Mouse (Mus musculus): ENCODE results near the gene Gm18596. TPM values are rescaled to one million over a fixed set of nuclear protein-coding genes. Genes with fewer than 3 reads are reported as not detected.
"Not testable (repeated sequence)": the region's sequence is repeated elsewhere in the genome, so short reads cannot be mapped to it uniquely, and the experiment has no call there.

The Gm18596 gene
- polyA plus RNA-seq (2015; fragmentation: Nextera tagmentation; extraction: Ambion mirVana), result not detected in 2 replicates

DNA sequence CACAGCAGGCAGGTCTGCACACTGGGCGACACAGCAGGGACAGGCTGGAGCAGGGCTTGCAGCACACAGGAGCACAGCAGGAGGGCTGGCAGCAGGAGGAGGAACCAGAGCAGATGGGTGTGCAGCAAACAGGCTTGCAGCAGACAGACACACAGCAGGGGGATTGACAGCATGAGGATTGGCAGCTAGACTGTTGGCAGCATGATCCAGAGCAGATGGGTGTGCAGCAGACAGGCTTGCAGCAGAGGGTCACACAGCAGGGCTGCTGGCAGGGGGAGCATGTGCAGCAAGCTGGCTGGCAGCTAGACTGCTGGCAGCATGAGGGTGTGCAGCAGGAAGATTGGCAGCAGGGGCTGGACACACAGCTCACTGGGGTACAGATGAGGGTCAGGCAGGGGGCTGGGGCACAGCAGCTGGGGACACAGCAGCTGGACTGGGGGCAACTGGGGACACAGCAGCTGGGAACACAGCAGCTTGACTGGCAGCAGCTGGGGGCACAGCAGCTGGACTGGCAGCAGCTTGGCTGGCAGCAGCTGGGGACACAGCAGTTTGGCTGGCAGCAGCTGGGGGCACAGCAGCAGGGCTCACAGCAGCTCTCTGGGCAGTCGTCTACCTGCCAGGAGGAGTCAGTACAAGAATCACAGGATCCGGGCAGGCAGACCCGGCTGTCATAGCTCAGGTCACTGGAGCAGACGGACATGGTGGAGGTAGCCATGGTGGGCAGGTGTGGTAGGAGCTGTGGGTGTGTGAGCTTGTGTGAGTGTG lies at the start of gene Gm18596:
Gene Gm18596, minus strand, starts transcription at position 715 of the 765 bp plus-strand sequence.
- H3K27me3 ChIP-seq (ENCODE audit: control insufficient read depth, insufficient read depth, low read depth, low read length); ATAC-seq (ENCODE audit: low read depth); H3K27ac ChIP-seq (ENCODE audit: low read length); H3K4me3 ChIP-seq (ENCODE audit: low read depth, low read length); H3K9me3 ChIP-seq (replicated peaks; ENCODE audit: control insufficient read depth, low read length); H3K4me2 ChIP-seq (ENCODE audit: low read depth, low read length); H3K9ac ChIP-seq (ENCODE audit: low read depth, low read length); H3K36me3 ChIP-seq (ENCODE audit: control insufficient read depth, insufficient read depth); H3K4me1 ChIP-seq (ENCODE audit: control insufficient read depth, low read depth, low read length): not testable (repeated sequence)
- WGBS (ENCODE audit: insufficient replicate concordance), result 47% methylated on average over 4 of the region's 5 CpGs

DNA sequence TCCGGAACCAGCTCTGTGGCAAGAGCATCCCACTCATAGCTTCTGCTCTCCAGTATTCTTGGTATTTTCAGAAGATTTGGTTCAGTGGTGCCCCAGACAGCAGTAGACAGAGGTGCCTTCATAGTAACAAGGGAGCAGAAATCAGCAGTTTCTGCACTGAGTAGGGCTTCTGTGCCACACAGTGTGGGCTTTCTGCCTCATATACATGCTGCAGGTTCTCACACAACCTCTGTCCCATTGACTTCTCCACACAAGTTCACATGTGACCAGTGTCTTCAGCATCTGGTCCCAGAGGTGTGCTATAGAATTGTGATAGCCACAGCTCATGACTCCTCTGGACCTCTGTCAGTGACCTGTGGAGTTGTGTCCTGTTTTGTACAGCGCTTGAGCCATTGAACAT lies 46.2 kb upstream of the Gm18596 start:
- no peak overlapping the region for H3K4me3 ChIP-seq (ENCODE audit: low read depth, low read length)
- no peak overlapping the region for H3K4me2 ChIP-seq (ENCODE audit: low read depth, low read length)
- no peak overlapping the region for H3K9ac ChIP-seq (ENCODE audit: low read depth, low read length)
- 47% methylated on average over 2 of the region's 2 CpGs for WGBS (ENCODE audit: insufficient replicate concordance)
- no peaks in the 10 kb centered on the region for H3K36me3 ChIP-seq (ENCODE audit: control insufficient read depth, insufficient read depth)
- H3K4me1 ChIP-seq (ENCODE audit: control insufficient read depth, low read depth, low read length), result no peaks in the 10 kb centered on the region
- no peaks in the 10 kb centered on the region for H3K9me3 ChIP-seq (replicated peaks; ENCODE audit: control insufficient read depth, low read length)
- no peaks in the 10 kb centered on the region for H3K27me3 ChIP-seq (ENCODE audit: control insufficient read depth, insufficient read depth, low read depth, low read length)
- no peak for ATAC-seq (ENCODE audit: low read depth)
- no peak overlapping the region for H3K27ac ChIP-seq (ENCODE audit: low read length)

DNA sequence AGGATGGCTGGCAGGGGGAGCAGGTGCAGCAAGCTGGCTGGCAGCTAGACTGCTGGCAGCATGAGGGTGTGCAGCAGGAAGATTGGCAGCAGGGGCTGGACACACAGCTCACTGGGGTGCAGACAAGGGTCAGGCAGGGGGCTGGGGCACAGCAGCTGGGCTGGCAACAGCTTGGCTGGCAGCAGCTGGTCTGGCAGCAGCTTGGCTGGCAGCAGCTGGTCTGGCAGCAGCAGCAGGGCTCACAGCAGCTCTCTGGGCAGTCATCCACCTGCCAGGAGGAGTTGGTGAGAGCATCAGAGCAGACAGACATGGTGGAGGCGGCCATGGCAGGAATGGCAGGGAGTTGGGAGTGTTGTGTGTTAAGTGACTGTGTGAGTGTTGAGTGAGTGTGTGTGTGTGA lies 45.4 kb upstream of the Gm18596 start, which contains the start of gene Gm7137:
Gene Gm7137, minus strand, starts transcription at position 325 of the 400 bp plus-strand sequence.
- not testable (repeated sequence) for H3K4me1 ChIP-seq (ENCODE audit: control insufficient read depth, low read depth, low read length); H3K9me3 ChIP-seq (replicated peaks; ENCODE audit: control insufficient read depth, low read length); ATAC-seq (ENCODE audit: low read depth); H3K9ac ChIP-seq (ENCODE audit: low read depth, low read length); H3K4me2 ChIP-seq (ENCODE audit: low read depth, low read length); H3K4me3 ChIP-seq (ENCODE audit: low read depth, low read length); H3K27me3 ChIP-seq (ENCODE audit: control insufficient read depth, insufficient read depth, low read depth, low read length); H3K27ac ChIP-seq (ENCODE audit: low read length); H3K36me3 ChIP-seq (ENCODE audit: control insufficient read depth, insufficient read depth)
- no CpG with 5 or more reads among the region's 1 CpGs for WGBS (ENCODE audit: insufficient replicate concordance)

DNA sequence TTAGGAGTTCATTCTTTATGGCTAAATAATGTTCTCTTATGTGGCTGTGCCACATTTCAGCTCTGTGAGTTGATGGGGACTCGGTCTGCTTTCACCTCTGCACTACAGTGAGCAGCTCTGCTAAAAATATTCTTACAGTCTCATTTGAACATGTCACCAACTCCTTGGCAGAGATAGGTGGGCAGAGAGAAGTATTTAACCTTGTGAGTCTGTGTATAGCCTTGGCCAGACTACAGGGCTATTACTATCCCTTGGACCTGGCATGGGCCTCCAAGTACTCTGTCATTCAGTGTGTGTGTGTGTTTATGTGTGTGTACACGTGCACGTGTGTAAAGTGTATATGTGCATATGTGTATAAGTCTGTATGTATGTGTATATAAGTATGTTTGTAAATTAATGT lies 41.0 kb upstream of the Gm18596 start:
- H3K9ac ChIP-seq (ENCODE audit: low read depth, low read length); H3K4me1 ChIP-seq (ENCODE audit: control insufficient read depth, low read depth, low read length); H3K27ac ChIP-seq (ENCODE audit: low read length); H3K4me2 ChIP-seq (ENCODE audit: low read depth, low read length); ATAC-seq (ENCODE audit: low read depth); H3K36me3 ChIP-seq (ENCODE audit: control insufficient read depth, insufficient read depth); H3K9me3 ChIP-seq (replicated peaks; ENCODE audit: control insufficient read depth, low read length); H3K4me3 ChIP-seq (ENCODE audit: low read depth, low read length); H3K27me3 ChIP-seq (ENCODE audit: control insufficient read depth, insufficient read depth, low read depth, low read length): not testable (repeated sequence)
- 45% methylated on average over 1 of the region's 3 CpGs for WGBS (ENCODE audit: insufficient replicate concordance)

DNA sequence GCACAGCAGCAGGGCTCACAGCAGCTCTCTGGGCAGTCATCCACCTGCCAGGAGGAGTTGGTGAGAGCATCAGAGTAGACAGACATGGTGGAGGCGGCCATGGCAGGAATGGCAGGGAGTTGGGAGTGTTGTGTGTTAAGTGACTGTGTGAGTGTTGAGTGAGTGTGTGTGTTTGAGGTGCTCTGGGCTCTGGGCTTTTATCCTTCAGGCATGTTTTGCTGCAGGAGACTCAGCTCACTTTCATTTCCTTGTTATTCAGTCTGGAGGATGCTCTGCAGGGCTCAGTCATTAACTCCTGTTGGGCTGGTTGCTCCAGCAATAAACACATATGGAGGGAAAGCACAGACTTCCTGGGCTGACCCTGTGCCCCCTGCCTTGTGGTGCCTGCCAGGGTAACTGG lies 40.0 kb upstream of the Gm18596 start, which contains the start of gene Gm3250:
Gene Gm3250, minus strand, starts transcription at position 101 of the 400 bp plus-strand sequence.
- ATAC-seq (ENCODE audit: low read depth); H3K27me3 ChIP-seq (ENCODE audit: control insufficient read depth, insufficient read depth, low read depth, low read length); H3K4me2 ChIP-seq (ENCODE audit: low read depth, low read length); H3K36me3 ChIP-seq (ENCODE audit: control insufficient read depth, insufficient read depth); H3K27ac ChIP-seq (ENCODE audit: low read length); H3K4me1 ChIP-seq (ENCODE audit: control insufficient read depth, low read depth, low read length); H3K9me3 ChIP-seq (replicated peaks; ENCODE audit: control insufficient read depth, low read length); H3K4me3 ChIP-seq (ENCODE audit: low read depth, low read length); H3K9ac ChIP-seq (ENCODE audit: low read depth, low read length): not testable (repeated sequence)
- 50% methylated on average over 1 of the region's 1 CpGs for WGBS (ENCODE audit: insufficient replicate concordance)

DNA sequence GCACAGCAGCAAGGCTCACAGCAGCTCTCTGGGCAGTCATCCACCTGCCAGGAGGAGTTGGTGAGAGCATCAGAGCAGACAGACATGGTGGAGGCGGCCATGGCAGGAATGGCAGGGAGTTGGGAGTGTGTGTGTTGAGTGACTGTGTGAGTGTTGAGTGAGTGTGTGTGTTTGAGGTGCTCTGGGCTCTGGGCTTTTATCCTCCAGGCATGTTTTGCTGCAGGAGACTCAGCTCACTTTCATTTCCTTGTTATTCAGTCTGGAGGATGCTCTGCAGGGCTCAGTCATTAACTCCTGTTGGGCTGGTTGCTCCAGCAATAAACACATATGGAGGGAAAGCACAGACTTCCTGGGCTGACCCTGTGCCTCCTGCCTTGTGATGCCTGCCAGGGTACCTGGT lies 34.4 kb upstream of the Gm18596 start, which contains the start of gene Gm7138:
Gene Gm7138, minus strand, starts transcription at position 101 of the 400 bp plus-strand sequence.
- not testable (repeated sequence) for H3K36me3 ChIP-seq (ENCODE audit: control insufficient read depth, insufficient read depth); H3K27me3 ChIP-seq (ENCODE audit: control insufficient read depth, insufficient read depth, low read depth, low read length); H3K9me3 ChIP-seq (replicated peaks; ENCODE audit: control insufficient read depth, low read length); H3K27ac ChIP-seq (ENCODE audit: low read length); ATAC-seq (ENCODE audit: low read depth); H3K9ac ChIP-seq (ENCODE audit: low read depth, low read length); H3K4me2 ChIP-seq (ENCODE audit: low read depth, low read length); H3K4me3 ChIP-seq (ENCODE audit: low read depth, low read length); H3K4me1 ChIP-seq (ENCODE audit: control insufficient read depth, low read depth, low read length)
- WGBS (ENCODE audit: insufficient replicate concordance), result 57% methylated on average over 1 of the region's 1 CpGs

DNA sequence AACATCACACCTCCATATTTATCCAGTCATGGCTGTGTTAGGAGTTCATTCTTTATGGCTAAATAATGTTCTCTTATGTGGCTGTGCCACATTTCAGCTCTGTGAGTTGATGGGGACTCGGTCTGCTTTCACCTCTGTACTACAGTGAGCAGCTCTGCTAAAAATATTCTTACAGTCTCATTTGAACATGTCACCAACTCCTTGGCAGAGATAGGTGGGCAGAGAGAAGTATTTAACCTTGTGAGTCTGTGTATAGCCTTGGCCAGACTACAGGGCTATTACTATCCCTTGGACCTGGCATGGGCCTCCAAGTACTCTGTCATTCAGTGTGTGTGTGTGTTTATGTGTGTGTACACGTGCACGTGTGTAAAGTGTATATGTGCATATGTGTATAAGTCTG lies 29.7 kb upstream of the Gm18596 start:
- ATAC-seq (ENCODE audit: low read depth); H3K36me3 ChIP-seq (ENCODE audit: control insufficient read depth, insufficient read depth); H3K9ac ChIP-seq (ENCODE audit: low read depth, low read length); H3K4me2 ChIP-seq (ENCODE audit: low read depth, low read length); H3K4me1 ChIP-seq (ENCODE audit: control insufficient read depth, low read depth, low read length); H3K27me3 ChIP-seq (ENCODE audit: control insufficient read depth, insufficient read depth, low read depth, low read length); H3K27ac ChIP-seq (ENCODE audit: low read length); H3K4me3 ChIP-seq (ENCODE audit: low read depth, low read length); H3K9me3 ChIP-seq (replicated peaks; ENCODE audit: control insufficient read depth, low read length): not testable (repeated sequence)
- WGBS (ENCODE audit: insufficient replicate concordance), result 50% methylated on average over 1 of the region's 3 CpGs

DNA sequence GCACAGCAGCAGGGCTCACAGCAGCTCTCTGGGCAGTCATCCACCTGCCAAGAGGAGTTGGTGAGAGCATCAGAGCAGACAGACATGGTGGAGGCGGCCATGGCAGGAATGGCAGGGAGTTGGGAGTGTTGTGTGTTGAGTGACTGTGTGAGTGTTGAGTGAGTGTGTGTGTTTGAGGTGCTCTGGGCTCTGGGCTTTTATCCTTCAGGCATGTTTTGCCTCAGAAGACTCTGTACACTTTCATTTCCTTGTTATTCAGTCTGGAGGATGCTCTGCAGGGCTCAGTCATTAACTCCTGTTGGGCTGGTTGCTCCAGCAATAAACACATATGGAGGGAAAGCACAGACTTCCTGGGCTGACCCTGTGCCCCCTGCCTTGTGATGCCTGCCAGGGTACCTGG lies 28.8 kb upstream of the Gm18596 start, which contains the start of gene Gm3238:
Gene Gm3238, minus strand, starts transcription at position 101 of the 400 bp plus-strand sequence.
- not testable (repeated sequence) for ATAC-seq (ENCODE audit: low read depth); H3K9me3 ChIP-seq (replicated peaks; ENCODE audit: control insufficient read depth, low read length); H3K27me3 ChIP-seq (ENCODE audit: control insufficient read depth, insufficient read depth, low read depth, low read length); H3K9ac ChIP-seq (ENCODE audit: low read depth, low read length); H3K4me3 ChIP-seq (ENCODE audit: low read depth, low read length); H3K4me2 ChIP-seq (ENCODE audit: low read depth, low read length); H3K27ac ChIP-seq (ENCODE audit: low read length); H3K4me1 ChIP-seq (ENCODE audit: control insufficient read depth, low read depth, low read length); H3K36me3 ChIP-seq (ENCODE audit: control insufficient read depth, insufficient read depth)
- WGBS (ENCODE audit: insufficient replicate concordance), result no CpG with 5 or more reads among the region's 1 CpGs

DNA sequence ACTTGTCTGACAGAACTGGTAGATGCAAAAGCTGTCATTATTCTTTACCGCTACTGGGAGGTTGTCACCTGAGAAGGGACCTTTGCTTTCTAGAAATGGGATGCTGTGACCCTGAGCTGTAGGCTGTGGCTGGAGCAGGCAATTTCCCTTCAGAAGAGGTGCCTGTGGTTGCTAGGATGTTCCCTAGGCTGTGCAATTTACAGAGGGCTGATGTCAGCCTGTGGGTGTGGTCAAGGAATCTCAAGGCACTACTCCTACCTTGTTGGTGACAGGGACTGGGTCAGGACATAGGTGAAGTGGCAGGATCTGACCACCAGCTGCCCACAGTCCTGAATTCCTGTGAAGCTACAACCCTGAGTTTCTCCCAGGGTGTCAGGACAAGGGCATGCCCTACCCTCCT lies 27.3 kb upstream of the Gm18596 start:
- Histone ChIP-seq H3K27ac (ENCODE audit: low read length) (no peak overlapping the region), H3K4me1 (ENCODE audit: control insufficient read depth, low read depth, low read length) (no peaks in the 10 kb centered on the region), H3K4me3 (ENCODE audit: low read depth, low read length) (no peak overlapping the region), H3K9me3 (replicated peaks; ENCODE audit: control insufficient read depth, low read length) (no peaks in the 10 kb centered on the region), H3K4me2 (ENCODE audit: low read depth, low read length) (no peak overlapping the region), H3K27me3 (ENCODE audit: control insufficient read depth, insufficient read depth, low read depth, low read length) (no peaks in the 10 kb centered on the region), H3K9ac (ENCODE audit: low read depth, low read length) (no peak overlapping the region), H3K36me3 (ENCODE audit: control insufficient read depth, insufficient read depth) (no peaks in the 10 kb centered on the region)
- ATAC-seq (ENCODE audit: low read depth), result no peak
- whole genome bisulfite sequencing (ENCODE audit: insufficient replicate concordance), result 67% methylated on average over 1 of the region's 1 CpGs

Measured in liver, embryonic 16.5 days (tissue).